Mouse (Mus musculus): ENCODE measurements around the gene Trio. TPM values are rescaled to one million over a fixed set of nuclear protein-coding genes. Genes with fewer than 3 reads are reported as not detected.
"Not testable (repeated sequence)": the region's sequence is repeated elsewhere in the genome, so short reads cannot be mapped to it uniquely, and the experiment has no call there.

Trio gene
- polyA plus RNA-seq, 1 experiment = 18.0 TPM

- H3K27ac ChIP-seq (replicated peaks; ENCODE audit: low read depth, low read length); H3K4me3 ChIP-seq (ENCODE audit: insufficient read depth, low read depth, low read length); H3K4me1 ChIP-seq (ENCODE audit: control insufficient read depth, insufficient read depth, insufficient read length, low read length): not testable (repeated sequence)
Measured at GRCm38 (mm10) chr15:27827871-27828270, 197.8 kb downstream of the Trio start.

GRCm38 (mm10) chr15:27826886-27827285 is 198.8 kb downstream of the Trio start:
- Histone ChIP-seq H3K4me1 (ENCODE audit: control insufficient read depth, insufficient read depth, insufficient read length, low read length) (no peaks in the 10 kb centered on the region), H3K4me3 (ENCODE audit: insufficient read depth, low read depth, low read length) (no peak overlapping the region), H3K27ac (replicated peaks; ENCODE audit: low read depth, low read length) (no peak overlapping the region)

GRCm38 (mm10) chr15:27826048-27826637 is 199.5 kb downstream of the Trio start:
- H3K4me1 ChIP-seq (ENCODE audit: control insufficient read depth, insufficient read depth, insufficient read length, low read length) = no peaks in the 10 kb centered on the region
- H3K4me3 ChIP-seq (ENCODE audit: insufficient read depth, low read depth, low read length) = no peak overlapping the region
- no peak overlapping the region for H3K27ac ChIP-seq (replicated peaks; ENCODE audit: low read depth, low read length)

- H3K27ac ChIP-seq (replicated peaks; ENCODE audit: low read depth, low read length) = no peak overlapping the region
- H3K4me3 ChIP-seq (ENCODE audit: insufficient read depth, low read depth, low read length) = no peak overlapping the region
- H3K4me1 ChIP-seq (ENCODE audit: control insufficient read depth, insufficient read depth, insufficient read length, low read length) = no peaks in the 10 kb centered on the region
Measured at GRCm38 (mm10) chr15:27825390-27825789, 200.3 kb downstream of the Trio start.

GRCm38 (mm10) chr15:27823581-27823980 is 202.1 kb downstream of the Trio start:
- Histone ChIP-seq H3K4me3 (ENCODE audit: insufficient read depth, low read depth, low read length) (no peak overlapping the region), H3K4me1 (ENCODE audit: control insufficient read depth, insufficient read depth, insufficient read length, low read length) (no peaks in the 10 kb centered on the region), H3K27ac (replicated peaks; ENCODE audit: low read depth, low read length) (no peak overlapping the region)

- Histone ChIP-seq H3K27ac (replicated peaks; ENCODE audit: low read depth, low read length) (no peak overlapping the region), H3K4me1 (ENCODE audit: control insufficient read depth, insufficient read depth, insufficient read length, low read length) (no peaks in the 10 kb centered on the region), H3K4me3 (ENCODE audit: insufficient read depth, low read depth, low read length) (no peak overlapping the region)
Measured at GRCm38 (mm10) chr15:27822461-27822860, 203.2 kb downstream of the Trio start.

GRCm38 (mm10) chr15:27821651-27822364 is 203.8 kb downstream of the Trio start:
- no peak overlapping the region for H3K27ac ChIP-seq (replicated peaks; ENCODE audit: low read depth, low read length)
- H3K4me3 ChIP-seq (ENCODE audit: insufficient read depth, low read depth, low read length) = no peak overlapping the region

GRCm38 (mm10) chr15:27817096-27817495 is 208.6 kb downstream of the Trio start:
- Histone ChIP-seq H3K27ac (replicated peaks; ENCODE audit: low read depth, low read length) (no peak overlapping the region), H3K4me1 (ENCODE audit: control insufficient read depth, insufficient read depth, insufficient read length, low read length) (no peaks in the 10 kb centered on the region)

More at GRCm38 (mm10) chr15:27821651-27822364, 203.8 kb downstream of the Trio start:
- H3K4me1 ChIP-seq (ENCODE audit: control insufficient read depth, insufficient read depth, insufficient read length, low read length) = no peaks in the 10 kb centered on the region

GRCm38 (mm10) chr15:27814677-27815391 is 210.8 kb downstream of the Trio start:
- no peaks in the 10 kb centered on the region for H3K4me1 ChIP-seq (ENCODE audit: control insufficient read depth, insufficient read depth, insufficient read length, low read length)
- H3K27ac ChIP-seq (replicated peaks; ENCODE audit: low read depth, low read length) = no peak overlapping the region
- H3K4me3 ChIP-seq (ENCODE audit: insufficient read depth, low read depth, low read length) = no peak overlapping the region

More at GRCm38 (mm10) chr15:27817096-27817495, 208.6 kb downstream of the Trio start:
- H3K4me3 ChIP-seq (ENCODE audit: insufficient read depth, low read depth, low read length) = no peak overlapping the region

GRCm38 (mm10) chr15:27810793-27811488 is 214.7 kb downstream of the Trio start:
- no peaks in the 10 kb centered on the region for H3K4me1 ChIP-seq (ENCODE audit: control insufficient read depth, insufficient read depth, insufficient read length, low read length)
- no peak overlapping the region for H3K4me3 ChIP-seq (ENCODE audit: insufficient read depth, low read depth, low read length)
- no peak overlapping the region for H3K27ac ChIP-seq (replicated peaks; ENCODE audit: low read depth, low read length)

- no peaks in the 10 kb centered on the region for H3K4me1 ChIP-seq (ENCODE audit: control insufficient read depth, insufficient read depth, insufficient read length, low read length)
- H3K27ac ChIP-seq (replicated peaks; ENCODE audit: low read depth, low read length) = no peak overlapping the region
- no peak overlapping the region for H3K4me3 ChIP-seq (ENCODE audit: insufficient read depth, low read depth, low read length)
Measured at GRCm38 (mm10) chr15:27810262-27810661, 215.4 kb downstream of the Trio start.

- Histone ChIP-seq H3K4me1 (ENCODE audit: control insufficient read depth, insufficient read depth, insufficient read length, low read length) (no peaks in the 10 kb centered on the region), H3K27ac (replicated peaks; ENCODE audit: low read depth, low read length) (no peak overlapping the region), H3K4me3 (ENCODE audit: insufficient read depth, low read depth, low read length) (no peak overlapping the region)
Measured at GRCm38 (mm10) chr15:27808596-27809276, 216.9 kb downstream of the Trio start.

GRCm38 (mm10) chr15:27806219-27806618 is 219.4 kb downstream of the Trio start:
- Histone ChIP-seq H3K4me3 (ENCODE audit: insufficient read depth, low read depth, low read length) (no peak overlapping the region), H3K27ac (replicated peaks; ENCODE audit: low read depth, low read length) (no peak overlapping the region), H3K4me1 (ENCODE audit: control insufficient read depth, insufficient read depth, insufficient read length, low read length) (peaks cover 6% of the 10 kb centered on the region; the same call in 1 of the 2 replicates)

GRCm38 (mm10) chr15:27805654-27806053 is 220.0 kb downstream of the Trio start:
- no peak overlapping the region for H3K4me3 ChIP-seq (ENCODE audit: insufficient read depth, low read depth, low read length)
- H3K27ac ChIP-seq (replicated peaks; ENCODE audit: low read depth, low read length) = no peak overlapping the region
- H3K4me1 ChIP-seq (ENCODE audit: control insufficient read depth, insufficient read depth, insufficient read length, low read length) = peaks cover 6% of the 10 kb centered on the region; the same call in 1 of the 2 replicates

Measured in brown adipose tissue, adult 24 weeks (tissue).